Mouse (Mus musculus) G1E (cell line): ENCODE measurements around the gene Efhc1. TPM values are rescaled to one million over a fixed set of nuclear protein-coding genes. Genes with fewer than 3 reads are reported as not detected.

Source experiments
- ATAC-seq: 2 replicates; pipeline ENCODE4 v1.8.0; 2016; ENCODE audit warnings: mild to moderate bottlenecking; ENCODE audit not compliant: insufficient number of reproducible peaks, poor library complexity, low FRiP score, severe bottlenecking; ENCODE audit errors: extremely low read depth
- DNase-seq: peaks from one replicate; pipeline ENCODE4 v3.0.0; 2012; ENCODE audit warnings: low spot score
- H3K27me3 ChIP-seq: 2 replicates; pipeline ENCODE4 v1.6.1; 2012; ENCODE audit warnings: mild to moderate bottlenecking, low read length, inconsistent platforms; ENCODE audit not compliant: insufficient read depth
- H3K36me3 ChIP-seq: replicated peaks from 2 replicates; pipeline ENCODE3; 2012; ENCODE audit warnings: mild to moderate bottlenecking, inconsistent platforms
- H3K4me1 ChIP-seq: 2 replicates; pipeline ENCODE4 v1.6.1; 2012; ENCODE audit warnings: low read depth, low read length, inconsistent platforms, mixed read lengths; ENCODE audit not compliant: insufficient read depth
- H3K4me3 ChIP-seq: 2 replicates; pipeline ENCODE4 v1.5.1; 2012; ENCODE audit warnings: low read depth, mild to moderate bottlenecking, inconsistent platforms, low read length, moderate library complexity, mixed read lengths
- H3K9me3 ChIP-seq: replicated peaks from 2 replicates; pipeline ENCODE4 v1.6.1; 2012; ENCODE audit warnings: inconsistent platforms
- CTCF ChIP-seq: IDR thresholded peaks from 2 replicates; pipeline ENCODE4 v1.5.1; 2012; ENCODE audit warnings: low read depth, low read length, inconsistent platforms, mixed read lengths
- GATA1 ChIP-seq: IDR thresholded peaks from 2 replicates; pipeline ENCODE4 v1.6.1; 2012; ENCODE audit warnings: borderline replicate concordance, low read length, inconsistent platforms, mixed read lengths
- GATA2 ChIP-seq: IDR thresholded peaks from 2 replicates; pipeline ENCODE4 v1.6.1; 2012; ENCODE audit warnings: low read depth, low read length, inconsistent platforms, borderline replicate concordance
- POLR2AphosphoS5 ChIP-seq: IDR thresholded peaks from 2 replicates; pipeline ENCODE4 v1.6.1; 2012; ENCODE audit warnings: low read depth, low read length, inconsistent platforms; ENCODE audit not compliant: insufficient replicate concordance
- TAL1 ChIP-seq: conservative IDR thresholded peaks from 2 replicates; pipeline ENCODE4 v1.6.1; 2012; ENCODE audit warnings: low read depth, low read length, inconsistent platforms, mixed read lengths
- polyA plus RNA-seq: library from polyadenylated mRNA; stranded (reverse); fragments of >175 nt; gene quantifications from 2 replicates; pipeline ENCODE4 v1.2.3, GENCODE M21; 2012
- total RNA-seq, 2 experiments: library from RNA; stranded (forward) in 1 of 2; stranded (reverse) in 1 of 2; fragments of 200-1000 nt in 1 of 2; fragments of >200 nt in 1 of 2; fragmentation: Nextera tagmentation in 1 of 2; gene quantifications; 2 replicates each; pipeline ENCODE4 v1.2.3; 2014 to 2017

Efhc1 gene
- total and polyA plus RNA-seq, 3 experiments, result not detected

- DNase-seq (no peak), ATAC-seq (no peak)
- Histone ChIP-seq H3K27me3 (peaks cover 2% of the 10 kb centered on the region; the same call in 1 of the 2 replicates), H3K4me3 (no peak overlapping the region), H3K4me1 (no peaks in the 10 kb centered on the region), H3K9me3 (no peaks in the 10 kb centered on the region), H3K36me3 (no peaks in the 10 kb centered on the region)
- TF ChIP-seq CTCF, result no peak
- TF ChIP-seq POLR2AphosphoS5, result no peak
- TF ChIP-seq GATA1, result no peak
- no peak for TF ChIP-seq TAL1
- no peak for TF ChIP-seq GATA2
Observed at GRCm38 (mm10) chr1:20974341-20975135, 23.1 kb downstream of the Efhc1 start.

DNA sequence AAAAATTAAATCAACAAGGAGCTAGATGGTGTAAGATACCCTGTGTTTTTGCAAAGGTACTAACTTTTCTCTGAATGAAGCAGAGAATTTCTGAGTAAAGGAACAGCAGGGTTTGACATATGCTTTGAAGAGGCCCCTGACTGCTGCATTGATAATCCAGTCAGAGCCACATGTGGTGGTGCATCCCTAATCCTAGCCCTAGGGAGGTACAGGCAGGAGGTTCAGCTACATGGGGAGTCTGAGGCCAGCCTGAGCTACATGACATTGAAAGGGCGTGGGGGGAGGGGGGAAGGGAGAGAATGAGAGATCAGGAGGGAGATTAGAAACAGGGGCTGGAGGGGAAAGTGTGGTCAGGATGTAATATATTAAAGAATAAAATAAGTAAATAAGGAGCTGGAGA is 29.1 kb downstream of the Efhc1 start:
- DNase-seq, result no peak
- H3K4me3 ChIP-seq, result no peak overlapping the region
- H3K36me3 ChIP-seq, result no peaks in the 10 kb centered on the region
- peaks cover 10% of the 10 kb centered on the region for H3K27me3 ChIP-seq
- no peak for ATAC-seq
- no peaks in the 10 kb centered on the region for H3K9me3 ChIP-seq
- TF ChIP-seq GATA1, result no peak
- no peak for TF ChIP-seq GATA2
- no peak for TF ChIP-seq CTCF
- no peak for TF ChIP-seq TAL1
- no peak for TF ChIP-seq POLR2AphosphoS5
- H3K4me1 ChIP-seq, result peaks cover 6% of the 10 kb centered on the region; the same call in 1 of the 2 replicates

DNA sequence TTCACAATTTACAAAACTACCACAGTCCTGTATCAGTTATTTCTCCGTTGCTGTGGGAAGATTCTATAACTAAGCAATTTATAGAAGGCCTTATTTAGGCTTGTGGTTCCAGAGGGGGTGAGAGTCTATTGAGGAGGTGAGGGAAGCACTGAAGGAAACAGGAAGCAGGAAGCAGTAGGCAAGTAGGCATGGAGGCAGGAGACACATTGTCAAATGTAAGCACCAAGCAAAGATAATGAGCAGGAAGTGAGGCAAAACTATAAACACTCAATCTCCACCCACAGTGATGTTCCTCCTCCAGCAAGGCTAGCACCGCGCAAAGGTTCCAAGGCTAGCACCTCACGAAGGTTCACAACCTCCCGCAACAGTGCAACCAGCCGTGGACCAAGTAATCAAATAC is 30.3 kb downstream of the Efhc1 start:
- Histone ChIP-seq H3K4me3 (no peak overlapping the region), H3K36me3 (no peaks in the 10 kb centered on the region), H3K27me3 (peaks cover 11% of the 10 kb centered on the region), H3K4me1 (peaks cover 6% of the 10 kb centered on the region; the same call in 1 of the 2 replicates), H3K9me3 (no peaks in the 10 kb centered on the region)
- ATAC-seq, result no peak
- TF ChIP-seq POLR2AphosphoS5, result no peak
- no peak for DNase-seq

- DNase-seq (no peak), ATAC-seq (no peak)
- no peak overlapping the region for H3K4me3 ChIP-seq
- TF ChIP-seq TAL1 (no peak), CTCF (no peak), GATA1 (no peak), POLR2AphosphoS5 (no peak), GATA2 (no peak)
- no peaks in the 10 kb centered on the region for H3K9me3 ChIP-seq
- peaks cover 15% of the 10 kb centered on the region for H3K27me3 ChIP-seq
- H3K36me3 ChIP-seq, result no peaks in the 10 kb centered on the region
- H3K4me1 ChIP-seq, result peaks cover 6% of the 10 kb centered on the region; the same call in 1 of the 2 replicates
Observed at GRCm38 (mm10) chr1:20984103-20984502, 32.7 kb downstream of the Efhc1 start.

- Histone ChIP-seq H3K4me3 (no peak overlapping the region), H3K27me3 (peaks cover 15% of the 10 kb centered on the region), H3K4me1 (peaks cover 6% of the 10 kb centered on the region; the same call in 1 of the 2 replicates), H3K9me3 (no peaks in the 10 kb centered on the region), H3K36me3 (no peaks in the 10 kb centered on the region)
- ATAC-seq (no peak), DNase-seq (no peak)
- no peak for TF ChIP-seq CTCF
- no peak for TF ChIP-seq GATA1
- TF ChIP-seq TAL1, result no peak
- no peak for TF ChIP-seq POLR2AphosphoS5
- no peak for TF ChIP-seq GATA2
Observed at GRCm38 (mm10) chr1:20984582-20984981, 33.2 kb downstream of the Efhc1 start.

- ATAC-seq, result no peak
- no peaks in the 10 kb centered on the region for H3K36me3 ChIP-seq
- TF ChIP-seq GATA2 (no peak), CTCF (no peak), POLR2AphosphoS5 (no peak), GATA1 (no peak), TAL1 (no peak)
- 0 out of 2 replicates have a peak, but pooled peaks cover 2% of the 10 kb centered on the region for H3K4me1 ChIP-seq
- H3K4me3 ChIP-seq, result no peak overlapping the region
- no peaks in the 10 kb centered on the region for H3K9me3 ChIP-seq
- no peak for DNase-seq
- H3K27me3 ChIP-seq, result peaks cover 18% of the 10 kb centered on the region
Observed at GRCm38 (mm10) chr1:20986378-20987056, 35.1 kb downstream of the Efhc1 start.
